Mouse (Mus musculus) kidney, postnatal 36 days (tissue): ENCODE measurements around the gene Tmem92.
"Not testable (repeated sequence)": the region's sequence is repeated elsewhere in the genome, so short reads cannot be mapped to it uniquely, and the experiment has no call there.

Experiments used
- DNase-seq, 2 experiments: peaks; one replicate each; pipeline ENCODE4 v3.0.0; 2021 to 2022; ENCODE audit warnings: mixed read lengths in 2 of 2

Tmem92 gene

GRCm38 (mm10) chr11:94782603-94783002 is at the start of gene Tmem92:
Tmem92 (minus strand) TSS chr11:94782703.
- no peak for DNase-seq

- peak; percentile 62 to 65 for DNase-seq
Measured at GRCm38 (mm10) chr11:94828966-94829365, 46.5 kb upstream of the Tmem92 start.

GRCm38 (mm10) chr11:94819427-94819826 is 36.9 kb upstream of the Tmem92 start:
- peak in 1 of 2 experiments; percentile 13 for DNase-seq

GRCm38 (mm10) chr11:94818946-94819345 is 36.4 kb upstream of the Tmem92 start:
- not testable (repeated sequence) for DNase-seq

- peak; percentile 9 to 52 for DNase-seq
Measured at GRCm38 (mm10) chr11:94811537-94811936, 29.0 kb upstream of the Tmem92 start.

- DNase-seq, result no peak
Measured at GRCm38 (mm10) chr11:94791700-94792099, 9.2 kb upstream of the Tmem92 start.

GRCm38 (mm10) chr11:94785247-94785646 is 2.7 kb upstream of the Tmem92 start:
- DNase-seq, result peak; percentile 76 to 93

- DNase-seq, result no peak
Measured at GRCm38 (mm10) chr11:94774887-94775497, 7.5 kb downstream of the Tmem92 start.

GRCm38 (mm10) chr11:94773851-94774250 is 8.7 kb downstream of the Tmem92 start:
- DNase-seq, result peak in 1 of 2 experiments; percentile 13

GRCm38 (mm10) chr11:94772363-94773055 is 10.0 kb downstream of the Tmem92 start:
- DNase-seq, result no peak

- no peak for DNase-seq
Measured at GRCm38 (mm10) chr11:94767241-94767640, 15.3 kb downstream of the Tmem92 start.

- peak in 1 of 2 experiments; percentile 20 for DNase-seq
Measured at GRCm38 (mm10) chr11:94762775-94763174, 19.7 kb downstream of the Tmem92 start.

- DNase-seq, result no peak
Measured at GRCm38 (mm10) chr11:94762281-94762680, 20.2 kb downstream of the Tmem92 start.

GRCm38 (mm10) chr11:94760799-94761198 is 21.7 kb downstream of the Tmem92 start:
- no peak for DNase-seq

- no peak for DNase-seq
Measured at GRCm38 (mm10) chr11:94760364-94760763, 22.1 kb downstream of the Tmem92 start.

- no peak for DNase-seq
Measured at GRCm38 (mm10) chr11:94759916-94760315, 22.6 kb downstream of the Tmem92 start.

- no peak for DNase-seq
Measured at GRCm38 (mm10) chr11:94752946-94753713, 29.4 kb downstream of the Tmem92 start.

GRCm38 (mm10) chr11:94741732-94742272 is 40.7 kb downstream of the Tmem92 start, which contains the start of gene Cdc34b:
Cdc34b (plus strand) TSS chr11:94741782.
- DNase-seq, result no peak

- peak in 1 of 2 experiments; percentile 12 for DNase-seq
Measured at GRCm38 (mm10) chr11:94735746-94736145, 46.8 kb downstream of the Tmem92 start.

GRCm38 (mm10) chr11:94732773-94733172 is 49.7 kb downstream of the Tmem92 start:
- peak; percentile 59 to 69 for DNase-seq

- DNase-seq, result no peak
Measured at GRCm38 (mm10) chr11:94731229-94731628, 51.3 kb downstream of the Tmem92 start.

GRCm38 (mm10) chr11:94730261-94730660 is 52.2 kb downstream of the Tmem92 start:
- peak; percentile 58 to 83 for DNase-seq

- DNase-seq, result no peak
Measured at GRCm38 (mm10) chr11:94729565-94729964, 52.9 kb downstream of the Tmem92 start.
